Comparison of ENCODE assay signal across 18 mouse cellular contexts in genomic region chr5:110997692-110998091, GRCm38 (mm10).
DNase-seq lines count a peak whose midpoint lies in the region; ATAC-seq and TF ChIP-seq lines count a peak whose summit lies in the region.
"Had no signal": no experiment of that assay in that cellular context is flagged by ENCODE, and none has a peak within 500 bp of the region (broad histone marks: within the 10 kb centered on the region; RNA-seq: fewer than 3 reads in every experiment).

No protein-coding gene starts in this region.

- intact Hi-C loops in heart, adult 2 months (cut with DNase I) = no loop called here
- intact Hi-C loops in heart, postnatal 10 days (cut with DNase I) = no loop called here

- no peaks in the 10 kb centered on the region for H3K27me3 ChIP-seq in heart, adult 2 months (ENCODE audit: control insufficient read depth, insufficient read depth, low read length)
- no peaks in the 10 kb centered on the region for H3K27me3 ChIP-seq in neural tube, embryonic 13.5 days
- H3K27me3 ChIP-seq in embryonic facial prominence, embryonic 10.5 days (replicated peaks; ENCODE audit: low read depth, poor library complexity, severe bottlenecking) = no peaks in the 10 kb centered on the region
- H3K27me3 ChIP-seq: embryonic facial prominence, embryonic 13.5 days; intestine, embryonic 15.5 days; limb, embryonic 12.5 days; liver, embryonic 12.5 days; Patski had no signal

- DNase-seq in cerebellum, adult 18-20 months = peak; percentile 28
- no peak for DNase-seq in cerebellum, postnatal 14 days
- DNase-seq in heart, adult 2 months = no peak
- DNase-seq in heart, postnatal 10 days = no peak
- DNase-seq in neural tube, embryonic 10.5 days (ENCODE audit: extremely low spot score, low spot score) = no peak
- DNase-seq in embryonic facial prominence, embryonic 10.5 days (ENCODE audit: low spot score) = no peak
- no peak for DNase-seq in gastrocnemius, adult 18-20 months (ENCODE audit: low spot score)
- DNase-seq: adrenal gland, adult 8-10 months; kidney, postnatal 36 days; lung, adult 2 months; thymus, postnatal 14 days had no signal

- H3K4me3 ChIP-seq in heart, adult 2 months = no peak overlapping the region
- H3K4me3 ChIP-seq in neural tube, embryonic 13.5 days = no peak overlapping the region
- no peak overlapping the region for H3K4me3 ChIP-seq in embryonic facial prominence, embryonic 10.5 days
- H3K4me3 ChIP-seq: embryonic facial prominence, embryonic 13.5 days; intestine, embryonic 15.5 days; limb, embryonic 12.5 days; liver, embryonic 12.5 days had no signal

- 0 out of 2 replicates have a peak, but pooled peaks have one; percentile 60 for ATAC-seq in neural tube, embryonic 13.5 days (ENCODE audit: low read depth)
- ATAC-seq: CD4-positive, CD25-positive, alpha-beta regulatory T cell, adult 4 months; intestine, embryonic 15.5 days; liver, embryonic 12.5 days; Patski had no signal

- H3K9ac ChIP-seq in heart, adult 2 months (ENCODE audit: low read depth, low read length) = no peak overlapping the region
- no peak overlapping the region for H3K9ac ChIP-seq in neural tube, embryonic 13.5 days
- H3K9ac ChIP-seq: embryonic facial prominence, embryonic 13.5 days; intestine, embryonic 15.5 days; limb, embryonic 12.5 days; liver, embryonic 12.5 days had no signal

- H3K4me2 ChIP-seq in neural tube, embryonic 13.5 days = no peak overlapping the region
- H3K4me2 ChIP-seq: embryonic facial prominence, embryonic 13.5 days; intestine, embryonic 15.5 days; limb, embryonic 12.5 days; liver, embryonic 12.5 days had no signal

- peaks cover 9% of the 10 kb centered on the region for H3K79me2 ChIP-seq in heart, adult 2 months (replicated peaks; ENCODE audit: control insufficient read depth, insufficient read depth, low read length)

- peaks cover 7% of the 10 kb centered on the region for H3K36me3 ChIP-seq in heart, adult 2 months (ENCODE audit: control insufficient read depth, insufficient read depth, low read length)
- H3K36me3 ChIP-seq in neural tube, embryonic 13.5 days = no peaks in the 10 kb centered on the region
- H3K36me3 ChIP-seq in embryonic facial prominence, embryonic 10.5 days (replicated peaks) = no peaks in the 10 kb centered on the region
- H3K36me3 ChIP-seq: embryonic facial prominence, embryonic 13.5 days; intestine, embryonic 15.5 days; limb, embryonic 12.5 days; liver, embryonic 12.5 days had no signal

- no peak for TF ChIP-seq POLR2A in heart, adult 2 months (IDR thresholded peaks at IDR 0.05; ENCODE audit: insufficient read depth, low read depth, low read length)

- WGBS in heart, adult 2 months = 48% methylated on average over 7 of the region's 7 CpGs
- WGBS in neural tube, embryonic 13.5 days = 34% methylated on average over 7 of the region's 7 CpGs
- WGBS in embryonic facial prominence, embryonic 10.5 days = 67% methylated on average over 7 of the region's 7 CpGs

- no peak for TF ChIP-seq CTCF in heart, adult 2 months (IDR thresholded peaks at IDR 0.05)

- TF ChIP-seq EP300 in heart, adult 2 months (IDR thresholded peaks at IDR 0.05; ENCODE audit: insufficient read depth, low read depth, low read length) = no peak

- H3K9me3 ChIP-seq in neural tube, embryonic 13.5 days = no peaks in the 10 kb centered on the region
- H3K9me3 ChIP-seq in embryonic facial prominence, embryonic 10.5 days = no peaks in the 10 kb centered on the region
- H3K9me3 ChIP-seq: embryonic facial prominence, embryonic 13.5 days; intestine, embryonic 15.5 days; limb, embryonic 12.5 days; liver, embryonic 12.5 days had no signal

- H3K4me1 ChIP-seq in heart, adult 2 months (ENCODE audit: control insufficient read depth, insufficient read depth, low read length) = peaks cover 5% of the 10 kb centered on the region
- peaks cover 48% of the 10 kb centered on the region for H3K4me1 ChIP-seq in neural tube, embryonic 13.5 days (replicated peaks)
- peaks cover 34% of the 10 kb centered on the region for H3K4me1 ChIP-seq in embryonic facial prominence, embryonic 10.5 days
- H3K4me1 ChIP-seq: intestine, embryonic 15.5 days had no signal

- peak overlapping the region; percentile 72 for H3K27ac ChIP-seq in heart, adult 2 months
- H3K27ac ChIP-seq in neural tube, embryonic 13.5 days (replicated peaks) = peak overlapping the region; percentile 82
- no peak overlapping the region for H3K27ac ChIP-seq in embryonic facial prominence, embryonic 10.5 days (replicated peaks)
- H3K27ac ChIP-seq: embryonic facial prominence, embryonic 13.5 days; intestine, embryonic 15.5 days; limb, embryonic 12.5 days; liver, embryonic 12.5 days had no signal

Comparison
In these comparisons a context has a peak if more than half of its experiments do, and no peak if none do; other contexts are left out.
1. DNase-seq: peak in cerebellum, adult 18-20 months (2 of 2); none in cerebellum, postnatal 14 days (0 of 2), heart, adult 2 months (0 of 2), heart, postnatal 10 days (0 of 2), neural tube, embryonic 10.5 days (single experiment), embryonic facial prominence, embryonic 10.5 days (single experiment) and gastrocnemius, adult 18-20 months (single experiment).